Mouse (Mus musculus): ENCODE measurements around the gene Pou2f1.
"Not testable (repeated sequence)": the region's sequence is repeated elsewhere in the genome, so short reads cannot be mapped to it uniquely, and the experiment has no call there.

Pou2f1 gene

GRCm38 (mm10) chr1:166003181-166004022 is 924 bp upstream of the Pou2f1 start:
- DNase-seq (ENCODE audit: extremely low spot score) = peak; percentile 87

GRCm38 (mm10) chr1:166001904-166002489 is 481 bp downstream of the Pou2f1 start:
- DNase-seq (ENCODE audit: extremely low spot score) = no peak

GRCm38 (mm10) chr1:166001121-166001903 is 1.2 kb downstream of the Pou2f1 start:
- peak; percentile 60 for DNase-seq (ENCODE audit: extremely low spot score)

GRCm38 (mm10) chr1:166000601-166001120 is 1.8 kb downstream of the Pou2f1 start:
- peak; percentile 22 for DNase-seq (ENCODE audit: extremely low spot score)

GRCm38 (mm10) chr1:165999709-166000108 is 2.8 kb downstream of the Pou2f1 start:
- DNase-seq (ENCODE audit: extremely low spot score) = no peak

GRCm38 (mm10) chr1:165995661-165996055 is 6.8 kb downstream of the Pou2f1 start:
- DNase-seq (ENCODE audit: extremely low spot score) = no peak

GRCm38 (mm10) chr1:165995011-165995660 is 7.3 kb downstream of the Pou2f1 start:
- not testable (repeated sequence) for DNase-seq (ENCODE audit: extremely low spot score)

- DNase-seq (ENCODE audit: extremely low spot score) = no peak
Observed at GRCm38 (mm10) chr1:165994279-165994678, 8.2 kb downstream of the Pou2f1 start.

- DNase-seq (ENCODE audit: extremely low spot score) = no peak
Observed at GRCm38 (mm10) chr1:165993270-165994156, 9.0 kb downstream of the Pou2f1 start.

- DNase-seq (ENCODE audit: extremely low spot score) = no peak
Observed at GRCm38 (mm10) chr1:165988536-165988935, 13.9 kb downstream of the Pou2f1 start.

GRCm38 (mm10) chr1:165988072-165988471 is 14.4 kb downstream of the Pou2f1 start:
- DNase-seq (ENCODE audit: extremely low spot score) = no peak

- DNase-seq (ENCODE audit: extremely low spot score) = no peak
Observed at GRCm38 (mm10) chr1:165985743-165986360, 16.6 kb downstream of the Pou2f1 start.

GRCm38 (mm10) chr1:165985186-165985585 is 17.3 kb downstream of the Pou2f1 start:
- no peak for DNase-seq (ENCODE audit: extremely low spot score)

- no peak for DNase-seq (ENCODE audit: extremely low spot score)
Observed at GRCm38 (mm10) chr1:165976672-165977448, 25.6 kb downstream of the Pou2f1 start.

GRCm38 (mm10) chr1:165969001-165969690 is 33.3 kb downstream of the Pou2f1 start:
- no peak for DNase-seq (ENCODE audit: extremely low spot score)

GRCm38 (mm10) chr1:165967027-165967654 is 35.3 kb downstream of the Pou2f1 start:
- no peak for DNase-seq (ENCODE audit: extremely low spot score)

- DNase-seq (ENCODE audit: extremely low spot score) = no peak
Observed at GRCm38 (mm10) chr1:165966156-165966914, 36.1 kb downstream of the Pou2f1 start.
